Mouse (Mus musculus) heart, postnatal 14 days (tissue): ENCODE results near the gene Lyst. TPM values are rescaled to one million over a fixed set of nuclear protein-coding genes. Genes with fewer than 3 reads are reported as not detected.
"Not testable (repeated sequence)": the region's sequence is repeated elsewhere in the genome, so short reads cannot be mapped to it uniquely, and the experiment has no call there.

Source experiments
- DNase-seq, 2 experiments: peaks; one replicate each; pipeline ENCODE4 v3.0.0; 2021 to 2022
- intact Hi-C: fragments of 180-260 bp; cut with DNase I; formaldehyde crosslinking; loops from one replicate; pipeline ENCODE4 v1.15.1; 2025
- long read RNA-seq, 2 experiments: library from polyadenylated mRNA; stranded (forward); transcript quantifications; one replicate each; pipeline ENCODE4 v2.0.0; 2021
- total RNA-seq, 2 experiments: library from RNA; stranded (reverse); gene quantifications; 2 replicates each; pipeline ENCODE4 v1.2.3; 2021

Lyst gene
- 10 to 100 TPM in 1 of 2 experiments, 1 to 10 TPM in 1; 9.6 to 13.3 TPM for total RNA-seq
- long read RNA-seq, experiment 1, partial matches to known transcripts = 1 of 1 reads
- long read RNA-seq, experiment 1, other reads (novel, unspliced or antisense) = 0 of 1 reads
- long read RNA-seq, experiment 2, partial matches to known transcripts = 2 of 2 reads
- long read RNA-seq, experiment 2, other reads (novel, unspliced or antisense) = 0 of 2 reads

- intact Hi-C loops = no loop called here
- DNase-seq = peak; percentile 99 to 100
Measured at GRCm38 (mm10) chr13:13590048-13591011, at the start of gene Lyst. TSS of gene Lyst (plus strand) at chr13:13590397.

- DNase-seq, intact Hi-C loops: not testable (repeated sequence)
Measured at GRCm38 (mm10) chr13:13543073-13543472, 47.1 kb upstream of the Lyst start.

GRCm38 (mm10) chr13:13546792-13547191 lies 43.4 kb upstream of the Lyst start:
- intact Hi-C loops = no loop called here

GRCm38 (mm10) chr13:13547889-13548288 lies 42.3 kb upstream of the Lyst start:
- DNase-seq = no peak
- intact Hi-C loops = no loop called here

More at GRCm38 (mm10) chr13:13546792-13547191, 43.4 kb upstream of the Lyst start:
- DNase-seq = no peak

- intact Hi-C loops = no loop called here
- no peak for DNase-seq
Measured at GRCm38 (mm10) chr13:13548431-13549190, 41.6 kb upstream of the Lyst start.

- peak; percentile 22 to 32 for DNase-seq
- intact Hi-C loops = no loop called here
Measured at GRCm38 (mm10) chr13:13549687-13550660, 40.2 kb upstream of the Lyst start.

GRCm38 (mm10) chr13:13552020-13552419 lies 38.2 kb upstream of the Lyst start:
- intact Hi-C loops = no loop called here
- no peak for DNase-seq

GRCm38 (mm10) chr13:13553660-13554059 lies 36.5 kb upstream of the Lyst start:
- DNase-seq = no peak
- intact Hi-C loops = no loop called here

- DNase-seq = no peak
- intact Hi-C loops = no loop called here
Measured at GRCm38 (mm10) chr13:13555196-13555595, 35.0 kb upstream of the Lyst start.

GRCm38 (mm10) chr13:13557001-13557743 lies 33.0 kb upstream of the Lyst start:
- no peak for DNase-seq
- intact Hi-C loops = no loop called here

GRCm38 (mm10) chr13:13558251-13558650 lies 31.9 kb upstream of the Lyst start:
- intact Hi-C loops = no loop called here
- DNase-seq = no peak

GRCm38 (mm10) chr13:13558900-13559299 lies 31.3 kb upstream of the Lyst start:
- intact Hi-C loops = no loop called here
- DNase-seq = no peak

GRCm38 (mm10) chr13:13562571-13562970 lies 27.6 kb upstream of the Lyst start:
- intact Hi-C loops = no loop called here
- DNase-seq = no peak

- intact Hi-C loops = no loop called here
- DNase-seq = no peak
Measured at GRCm38 (mm10) chr13:13564116-13564515, 26.1 kb upstream of the Lyst start.

- intact Hi-C loops = no loop called here
- DNase-seq = no peak
Measured at GRCm38 (mm10) chr13:13564541-13564940, 25.7 kb upstream of the Lyst start.

- no peak for DNase-seq
- intact Hi-C loops = no loop called here
Measured at GRCm38 (mm10) chr13:13567640-13568039, 22.6 kb upstream of the Lyst start.

- no peak for DNase-seq
- intact Hi-C loops = no loop called here
Measured at GRCm38 (mm10) chr13:13568824-13569223, 21.4 kb upstream of the Lyst start.

- no peak for DNase-seq
- intact Hi-C loops = loop anchor here (5.0 kb wide), 1 partner anchor 37 kb away; no protein-coding TSS in a partner anchor
Measured at GRCm38 (mm10) chr13:13569603-13570002, 20.6 kb upstream of the Lyst start.
